Mouse (Mus musculus) lung, postnatal 0 days (tissue): ENCODE data around the gene Cfap43.

ENCODE experiments used
- CTCF ChIP-seq: IDR thresholded peaks from 2 replicates; pipeline ENCODE4 v1.5.1; 2016; ENCODE audit warnings: antibody characterized with exemption, mild to moderate bottlenecking
- EP300 ChIP-seq: IDR thresholded peaks from 2 replicates; pipeline ENCODE4 v1.6.1; 2016; ENCODE audit warnings: antibody characterized with exemption, mild to moderate bottlenecking, control low read depth

GRCm38 (mm10) chr19:47936938-47937337 lies 17.9 kb upstream of the Cfap43 start:
- no peak for TF ChIP-seq CTCF
- no peak for TF ChIP-seq EP300
